Mouse (Mus musculus): ENCODE data around the gene Atf2. TPM values are rescaled to one million over a fixed set of nuclear protein-coding genes. Genes with fewer than 3 reads are reported as not detected.

Atf2 gene
- 21.4 and 26.5 TPM in 2 replicates for polyA plus RNA-seq (2015; fragmentation: Nextera tagmentation; extraction: Ambion mirVana)

GRCm38 (mm10) chr2:73892464-73893296, at the start of gene Atf2:
Gene Atf2 (minus strand): TSS chr2:73892639.

GRCm38 (mm10) chr2:73911175-73911700, 18.8 kb upstream of the Atf2 start, which contains the start of gene Atp5g3:
Gene Atp5g3 (minus strand): TSS chr2:73911326.

GRCm38 (mm10) chr2:73774786-73775682, 117.4 kb downstream of the Atf2 start, which contains the start of gene Chn1:
Gene Chn1 (minus strand): TSS chr2:73775346.

Other genes starting within 250 kb of the Atf2 start
- gene Chn1, start 117.3 kb downstream of the Atf2 start, polyA plus RNA-seq (2015; fragmentation: Nextera tagmentation; extraction: Ambion mirVana) = 12.1 and 13.8 TPM in 2 replicates
- 2,703 and 3,492 TPM in 2 replicates for gene Atp5g3, start 18.7 kb upstream of the Atf2 start, polyA plus RNA-seq (2015; fragmentation: Nextera tagmentation; extraction: Ambion mirVana)